Mouse (Mus musculus) liver, embryonic 14.5 days (tissue): ENCODE data around the gene Lcat.

Source experiments
- CTCF ChIP-seq: IDR thresholded peaks from 2 replicates; pipeline ENCODE4 v1.5.1; 2016; ENCODE audit warnings: antibody characterized with exemption, low read depth, control low read depth
- EP300 ChIP-seq: IDR thresholded peaks from 2 replicates; pipeline ENCODE4 v1.6.1; 2016; ENCODE audit warnings: antibody characterized with exemption, low read depth

DNA sequence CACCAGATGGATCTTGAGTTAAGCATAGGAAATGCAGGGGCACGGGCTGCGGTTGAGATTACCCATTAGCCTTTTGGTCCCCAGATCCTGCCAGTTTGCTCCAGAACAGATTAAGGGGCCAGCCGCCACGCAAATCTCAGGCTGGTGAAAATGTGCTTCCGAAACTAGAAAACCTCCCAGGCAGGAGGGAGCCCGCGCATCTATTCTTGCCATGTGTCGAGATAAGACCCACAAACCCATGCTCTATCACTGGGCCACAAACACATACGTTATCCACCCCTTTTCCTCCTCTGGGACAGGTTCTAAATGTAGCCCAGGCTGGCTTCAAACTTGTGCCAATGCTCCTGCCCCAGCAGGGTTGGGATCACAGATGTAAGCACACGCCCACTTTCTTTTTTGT lies 18.4 kb upstream of the Lcat start:
- TF ChIP-seq CTCF (no peak), EP300 (peak; percentile 67)
